Mouse (Mus musculus) lung, embryonic 15.5 days (tissue): ENCODE measurements around the gene Mettl7a2. TPM values are rescaled to one million over a fixed set of nuclear protein-coding genes. Genes with fewer than 3 reads are reported as not detected.

Experiments
- ATAC-seq: fragments of 200-750 bp; cut with Nextera tagmentation; 2 replicates; pipeline ENCODE4 v1.8.0; 2017; ENCODE audit warnings: moderate number of reproducible peaks, borderline replicate concordance; ENCODE audit not compliant: low FRiP score, low TSS enrichment; ENCODE audit errors: extremely low read depth
- H3K27ac ChIP-seq: fragments of 300-500 bp; sonication (generic); 2 replicates; pipeline ENCODE4 v1.5.1; 2015; ENCODE audit warnings: moderate library complexity, mild to moderate bottlenecking, inconsistent platforms
- H3K27me3 ChIP-seq: fragments of 300-500 bp; sonication (generic); 2 replicates; pipeline ENCODE4 v1.6.1; 2015; ENCODE audit warnings: inconsistent platforms
- H3K36me3 ChIP-seq: fragments of 300-500 bp; sonication (generic); 2 replicates; pipeline ENCODE4 v1.6.1; 2015; ENCODE audit warnings: inconsistent platforms
- H3K4me1 ChIP-seq: fragments of 300-500 bp; sonication (generic); 2 replicates; pipeline ENCODE4 v1.6.1; 2015; ENCODE audit warnings: inconsistent platforms
- H3K4me2 ChIP-seq: fragments of 300-500 bp; sonication (generic); 2 replicates; pipeline ENCODE4 v1.6.1; 2015; ENCODE audit warnings: inconsistent platforms, mild to moderate bottlenecking, moderate library complexity
- H3K4me3 ChIP-seq: fragments of 300-500 bp; sonication (generic); 2 replicates; pipeline ENCODE4 v1.5.1; 2015; ENCODE audit warnings: mild to moderate bottlenecking, inconsistent platforms
- H3K9ac ChIP-seq: fragments of 300-500 bp; sonication (generic); 2 replicates; pipeline ENCODE4 v1.6.1; 2015; ENCODE audit warnings: inconsistent platforms
- H3K9me3 ChIP-seq: fragments of 300-500 bp; sonication (generic); 2 replicates; pipeline ENCODE4 v1.6.1; 2016; ENCODE audit warnings: inconsistent platforms
- WGBS: fragments of 180-500 bp; shearing (Covaris S2); methylation state at CpG from one replicate; pipeline ENCODE4 v1.1.7; 2015; 5-methylcytosine and 5-hydroxymethylcytosine counted together
- polyA plus RNA-seq: library from polyadenylated mRNA; unstranded; fragments of >200 nt; fragmentation: Nextera tagmentation; extraction: Ambion mirVana; gene quantifications from 2 replicates; pipeline ENCODE4 v1.2.1, GENCODE M21; 2015

Mettl7a2 gene
- polyA plus RNA-seq, 1 experiment from 2014 or later, result not detected

DNA sequence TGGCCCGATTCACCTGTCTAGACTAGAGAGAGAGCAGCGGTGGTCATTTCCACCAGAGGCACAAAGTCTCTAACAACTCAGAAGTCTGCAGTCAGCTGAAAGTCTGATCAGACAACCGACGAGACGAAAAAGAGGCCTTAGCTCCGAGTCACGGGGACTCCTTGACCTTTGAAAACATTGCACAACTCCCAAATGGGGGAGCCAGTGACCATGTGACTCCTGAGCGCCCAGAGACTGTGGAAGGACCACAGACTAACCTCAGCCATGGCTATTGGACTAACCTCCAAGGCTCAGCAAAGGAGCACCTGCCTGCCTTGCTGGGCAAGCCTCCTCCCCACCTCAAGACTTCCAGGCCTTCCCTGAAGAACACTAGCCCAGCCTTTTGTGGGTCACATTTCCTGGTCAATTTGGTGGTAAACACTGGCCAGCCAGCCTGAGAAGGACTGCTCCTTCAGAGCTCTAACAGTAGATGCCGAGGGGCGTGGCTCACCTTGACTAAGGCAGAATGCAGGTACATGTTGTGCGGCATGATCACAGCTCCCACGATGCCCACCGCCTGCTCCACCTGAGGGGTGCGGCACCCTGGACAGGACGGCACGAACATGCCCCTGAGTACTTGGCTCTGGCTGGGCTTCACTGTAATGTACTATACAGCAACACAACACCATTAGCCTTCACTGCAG, 50.5 kb downstream of the Mettl7a2 start:
- Histone ChIP-seq H3K4me1 (no peaks in the 10 kb centered on the region), H3K27ac (no peak overlapping the region), H3K4me3 (no peak overlapping the region), H3K27me3 (no peaks in the 10 kb centered on the region), H3K36me3 (peaks cover 80% of the 10 kb centered on the region), H3K4me2 (no peak overlapping the region), H3K9ac (no peak overlapping the region), H3K9me3 (no peaks in the 10 kb centered on the region)
- 87% methylated on average over 16 of the region's 16 CpGs for WGBS
- no peak for ATAC-seq

DNA sequence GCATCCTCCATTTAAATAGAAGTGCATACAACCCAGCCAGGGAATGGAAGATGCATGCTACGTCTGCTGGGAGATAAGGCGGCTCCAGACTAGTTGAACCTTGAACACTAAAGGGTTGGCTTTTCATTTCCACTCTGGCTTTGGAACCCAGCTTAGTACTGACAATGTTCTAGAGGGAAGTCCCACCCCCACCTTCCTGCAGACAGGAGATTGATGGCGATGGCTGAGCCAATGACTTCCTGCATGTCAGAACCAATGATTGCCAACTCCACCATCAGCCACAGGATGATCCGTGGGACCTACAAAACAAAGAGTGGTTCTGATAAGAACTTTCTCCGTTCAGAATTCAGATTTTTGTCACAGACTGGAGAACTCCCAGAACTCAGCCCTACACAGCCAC, 53.1 kb downstream of the Mettl7a2 start:
- no peaks in the 10 kb centered on the region for H3K27me3 ChIP-seq
- H3K9ac ChIP-seq, result no peak overlapping the region
- no peaks in the 10 kb centered on the region for H3K4me1 ChIP-seq
- ATAC-seq, result no peak
- WGBS, result 64% methylated on average over 5 of the region's 5 CpGs
- no peak overlapping the region for H3K4me3 ChIP-seq
- no peak overlapping the region for H3K4me2 ChIP-seq
- H3K27ac ChIP-seq, result no peak overlapping the region
- no peaks in the 10 kb centered on the region for H3K9me3 ChIP-seq
- H3K36me3 ChIP-seq, result peaks cover 59% of the 10 kb centered on the region

DNA sequence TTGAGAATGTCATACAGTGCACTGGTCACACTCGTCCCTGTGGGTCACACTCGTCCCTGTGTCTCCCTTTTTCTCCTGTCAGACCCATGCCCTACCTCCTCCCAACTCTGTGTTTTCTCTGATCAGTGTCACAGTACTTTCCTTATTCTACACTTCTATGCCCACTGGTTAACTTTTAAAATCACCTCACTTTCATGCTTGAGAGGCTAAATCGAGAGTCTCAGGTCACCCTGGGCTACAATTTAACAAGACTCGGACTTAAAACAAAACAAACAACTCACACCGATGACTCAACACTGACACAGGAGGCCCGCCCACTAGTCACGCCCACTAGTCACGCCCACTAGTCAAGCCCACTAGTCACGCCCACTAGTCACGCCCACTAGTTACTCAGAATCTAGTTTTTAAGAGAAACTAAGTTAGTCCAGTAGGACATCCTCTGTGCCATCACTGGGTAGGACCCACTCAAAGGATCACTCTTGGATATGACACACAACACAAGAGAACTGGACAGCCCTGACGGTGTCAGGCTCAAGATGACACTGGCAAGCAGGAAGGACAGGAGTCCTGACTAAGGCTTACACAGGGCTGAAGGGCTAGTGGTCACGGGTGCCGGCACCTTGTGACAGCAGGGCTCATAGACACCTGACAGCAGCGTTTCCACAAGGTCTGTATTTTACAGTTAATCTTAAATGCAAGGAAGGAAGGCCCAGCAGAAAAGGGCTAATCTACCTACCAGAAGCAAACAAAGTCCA, 58.1 kb downstream of the Mettl7a2 start:
- H3K9me3 ChIP-seq, result no peaks in the 10 kb centered on the region
- H3K4me1 ChIP-seq, result peaks cover 8% of the 10 kb centered on the region; the same call in 1 of the 2 replicates
- WGBS, result 52% methylated on average over 14 of the region's 14 CpGs
- H3K27ac ChIP-seq, result no peak overlapping the region
- H3K27me3 ChIP-seq, result no peaks in the 10 kb centered on the region
- H3K4me2 ChIP-seq, result no peak overlapping the region
- peaks cover 16% of the 10 kb centered on the region for H3K36me3 ChIP-seq
- H3K9ac ChIP-seq, result no peak overlapping the region
- no peak overlapping the region for H3K4me3 ChIP-seq
- ATAC-seq, result peak; percentile 32; the same call in 1 of the 2 replicates

Other genes starting within 250 kb of the Mettl7a2 start
- gene Atf1, start 125.4 kb upstream of the Mettl7a2 start, polyA plus RNA-seq, result 50.4 and 54.4 TPM in 2 replicates
- not detected in 2 replicates for gene Tmprss12, start 72.4 kb upstream of the Mettl7a2 start, polyA plus RNA-seq
- 7.8 and 9.4 TPM in 2 replicates for gene Mettl7a1, start 49.1 kb upstream of the Mettl7a2 start, polyA plus RNA-seq
- not detected in 2 replicates for gene Mettl7a3, start 18.3 kb upstream of the Mettl7a2 start, polyA plus RNA-seq
- 0.10 TPM in 1 of 2 replicates, not detected in the other for gene Methig1, start 51 bp upstream of the Mettl7a2 start, polyA plus RNA-seq
- not detected in 2 replicates for gene Higd1c, start 11.3 kb downstream of the Mettl7a2 start, polyA plus RNA-seq
- gene Gm5475, start 68.9 kb downstream of the Mettl7a2 start, polyA plus RNA-seq, result 0.06 and 0.09 TPM in 2 replicates
- gene Slc11a2, start 71.9 kb downstream of the Mettl7a2 start, polyA plus RNA-seq, result 20.3 and 26.0 TPM in 2 replicates
- gene Letmd1, start 115.8 kb downstream of the Mettl7a2 start, polyA plus RNA-seq, result 19.5 and 21.5 TPM in 2 replicates
- 12.5 and 12.7 TPM in 2 replicates for gene Csrnp2, start 142.3 kb downstream of the Mettl7a2 start, polyA plus RNA-seq
- gene Tfcp2, start 198.8 kb downstream of the Mettl7a2 start, polyA plus RNA-seq, result 24.1 and 27.3 TPM in 2 replicates
- 3.8 and 4.3 TPM in 2 replicates for gene Pou6f1, start 246.8 kb downstream of the Mettl7a2 start, polyA plus RNA-seq